Mouse (Mus musculus): ENCODE results near the gene Pik3r6.

The Pik3r6 gene

GRCm38 (mm10) chr11:68487720-68488119 lies 15.1 kb upstream of the Pik3r6 start:
- DNase-seq (ENCODE audit: low spot score in 2 of 2), result no peak

- no peak for DNase-seq (ENCODE audit: low spot score in 2 of 2)
Observed at GRCm38 (mm10) chr11:68488256-68488824, 14.5 kb upstream of the Pik3r6 start.

GRCm38 (mm10) chr11:68489236-68489635 lies 13.6 kb upstream of the Pik3r6 start:
- DNase-seq (ENCODE audit: low spot score in 2 of 2), result no peak

DNA sequence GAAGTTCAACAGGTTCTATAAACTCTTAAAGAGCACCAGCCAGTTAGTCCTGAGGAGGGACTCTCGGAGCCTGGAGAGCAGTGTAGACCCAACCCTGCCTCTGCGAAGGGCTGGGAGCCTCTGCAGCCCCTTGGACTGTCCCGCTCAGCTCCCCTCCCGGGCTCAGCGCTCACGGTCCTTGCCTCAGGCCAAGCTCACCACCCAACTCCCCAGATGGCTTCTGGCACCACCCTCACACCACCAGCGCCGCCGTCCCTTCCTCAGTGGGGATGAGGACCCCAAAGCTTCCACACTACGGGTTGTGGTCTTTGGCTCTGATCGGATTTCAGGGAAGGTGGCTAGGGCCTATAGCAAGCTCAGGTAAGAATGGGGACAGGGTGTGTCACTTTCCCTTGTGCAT lies 10.2 kb upstream of the Pik3r6 start:
- DNase-seq (ENCODE audit: low spot score in 2 of 2), result no peak

GRCm38 (mm10) chr11:68493760-68494159 lies 9.1 kb upstream of the Pik3r6 start:
- no peak for DNase-seq (ENCODE audit: low spot score in 2 of 2)

DNA sequence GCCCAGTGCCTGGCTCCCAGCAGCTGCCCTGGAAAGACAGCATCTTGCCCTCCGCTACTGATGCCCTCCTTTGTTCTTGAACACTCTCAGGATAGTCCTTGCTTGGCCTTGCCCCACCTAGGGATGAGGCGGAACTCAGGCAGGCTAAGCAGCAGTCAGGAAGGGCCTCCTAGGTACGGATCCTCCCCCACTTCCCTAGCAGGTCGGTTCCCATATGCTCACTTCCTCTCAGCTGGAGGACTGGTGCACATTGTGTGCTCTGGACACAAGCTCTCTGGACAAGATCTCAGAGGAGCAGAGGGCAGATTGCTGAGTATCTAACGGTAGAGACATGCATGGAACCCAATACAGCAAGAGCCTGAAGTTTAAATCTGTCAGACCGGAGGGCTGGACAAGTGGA lies 5.7 kb upstream of the Pik3r6 start:
- no peak for DNase-seq (ENCODE audit: low spot score in 2 of 2)

- DNase-seq (ENCODE audit: low spot score in 2 of 2), result no peak
Observed at GRCm38 (mm10) chr11:68498517-68498916, 4.3 kb upstream of the Pik3r6 start.

DNA sequence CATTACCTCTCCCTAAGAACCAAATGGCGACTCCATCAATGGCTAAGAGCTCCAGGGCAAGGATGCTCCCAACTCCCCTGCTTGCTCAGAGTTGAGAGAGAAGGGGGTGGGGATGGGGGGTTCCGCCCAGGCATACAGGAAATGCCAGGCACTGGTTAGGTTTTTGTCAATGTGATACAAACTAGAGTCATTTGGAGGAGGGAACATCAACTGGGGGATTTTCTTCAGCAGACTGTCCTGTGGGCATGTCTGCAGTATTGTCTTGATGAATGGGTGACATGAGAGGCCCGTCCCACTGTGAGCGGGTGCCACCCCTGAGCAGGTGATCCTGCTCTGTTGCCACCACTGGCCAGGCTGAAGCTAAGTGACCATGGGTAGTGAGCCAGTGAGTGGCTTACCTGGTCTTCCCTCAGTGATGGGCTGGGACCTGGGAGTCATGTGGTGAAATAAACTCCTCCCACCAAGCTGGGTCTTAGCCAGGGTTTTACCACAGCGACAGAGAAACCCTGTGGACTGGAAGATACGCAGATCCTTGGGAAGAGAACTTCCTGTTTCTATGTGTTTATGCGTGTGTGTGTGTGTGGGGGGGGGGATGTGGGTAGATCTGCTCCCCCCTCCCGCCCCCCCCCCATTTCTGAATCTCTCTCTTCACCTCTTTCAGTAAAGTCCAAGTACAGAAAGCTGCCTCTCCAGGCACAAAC lies 3.7 kb upstream of the Pik3r6 start:
- no peak for DNase-seq (ENCODE audit: low spot score in 2 of 2)

GRCm38 (mm10) chr11:68500949-68501350 lies 1.9 kb upstream of the Pik3r6 start:
- no peak for DNase-seq (ENCODE audit: low spot score in 2 of 2)

- no peak for DNase-seq (ENCODE audit: low spot score in 2 of 2)
Observed at GRCm38 (mm10) chr11:68502408-68502807, 411 bp upstream of the Pik3r6 start.

DNA sequence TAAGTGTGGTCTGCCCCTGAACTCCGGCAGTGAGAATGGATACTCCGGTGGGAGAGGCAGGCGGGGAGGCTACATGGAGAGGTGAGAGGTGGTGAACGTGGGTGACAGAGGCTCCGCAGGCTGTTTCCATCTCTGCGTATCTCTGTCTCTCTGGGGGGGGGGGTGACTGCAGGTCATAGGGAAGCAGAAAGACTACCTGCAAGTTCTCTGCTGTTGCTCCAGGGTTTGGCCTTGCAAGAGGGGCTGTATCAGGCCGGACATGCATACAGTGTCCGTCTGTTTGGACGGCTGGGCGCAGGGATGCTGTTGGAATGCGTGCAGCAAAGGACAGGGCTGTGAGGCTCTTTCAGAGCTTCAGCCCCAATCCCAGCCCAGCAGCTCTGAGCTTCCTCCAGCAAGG lies 2.1 kb downstream of the Pik3r6 start:
- DNase-seq (ENCODE audit: low spot score in 2 of 2), result no peak

GRCm38 (mm10) chr11:68507246-68507645 lies 4.4 kb downstream of the Pik3r6 start:
- no peak for DNase-seq (ENCODE audit: low spot score in 2 of 2)

- no peak for DNase-seq (ENCODE audit: low spot score in 2 of 2)
Observed at GRCm38 (mm10) chr11:68508619-68509018, 5.8 kb downstream of the Pik3r6 start.

DNA sequence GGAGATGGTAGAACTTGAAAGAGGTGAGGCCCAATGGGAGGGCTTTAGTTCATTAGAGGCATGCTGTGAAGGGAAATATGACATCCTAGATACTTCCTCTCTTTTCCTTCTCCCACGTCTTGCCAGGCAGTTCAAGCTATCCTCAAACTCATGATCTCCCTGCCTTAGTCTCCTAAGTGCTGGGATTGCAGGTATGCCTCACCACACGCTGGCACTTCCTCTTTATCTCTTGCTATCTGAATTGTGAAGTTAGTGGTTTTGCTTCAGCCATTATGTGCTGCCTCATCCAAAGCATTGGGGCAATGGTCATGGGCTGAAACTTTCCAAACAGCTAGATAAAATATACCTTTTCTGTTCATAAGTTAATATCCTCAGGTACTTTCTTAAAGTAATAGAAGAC lies 6.4 kb downstream of the Pik3r6 start:
- DNase-seq (ENCODE audit: low spot score in 2 of 2), result no peak

DNA sequence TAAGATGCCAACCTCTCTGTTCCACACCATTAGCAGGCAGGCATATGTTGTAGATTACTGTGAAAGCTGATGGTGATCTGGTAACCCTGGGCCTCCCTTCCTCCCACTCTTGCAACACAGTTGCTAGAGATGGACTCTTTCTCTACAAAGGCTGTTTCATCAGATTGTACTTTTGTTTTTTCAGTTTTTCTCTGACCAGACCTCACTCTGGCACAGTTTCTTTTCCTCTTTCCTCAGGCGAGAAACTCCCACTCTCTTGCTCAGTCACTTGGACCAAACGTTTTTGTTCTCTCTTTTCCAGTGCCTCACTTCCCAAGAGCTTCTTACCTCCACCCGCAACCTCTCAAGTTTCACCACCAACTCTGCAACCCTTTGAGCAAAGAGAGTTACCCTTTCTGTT lies 11.2 kb downstream of the Pik3r6 start:
- no peak for DNase-seq (ENCODE audit: low spot score in 2 of 2)

DNA sequence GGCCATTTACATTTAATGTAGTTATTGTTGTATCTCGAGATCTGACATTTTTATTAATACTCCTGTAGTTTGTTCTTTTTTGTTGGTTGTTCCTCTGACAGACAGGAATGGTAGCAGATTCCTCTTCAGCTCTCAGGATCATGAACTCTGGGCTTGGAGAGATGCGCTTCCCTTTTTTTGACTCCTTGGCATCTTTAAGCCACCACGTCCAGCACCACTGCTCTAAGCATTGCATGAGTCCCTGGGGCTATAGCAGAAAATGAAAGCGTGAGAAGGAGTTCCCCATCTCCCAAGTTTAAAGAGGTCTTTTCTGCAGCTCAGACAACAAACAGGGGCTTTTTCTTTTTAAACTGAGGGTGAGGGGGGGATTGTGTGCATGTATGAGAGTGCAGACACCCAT lies 16.5 kb downstream of the Pik3r6 start:
- no peak for DNase-seq (ENCODE audit: low spot score in 2 of 2)

- DNase-seq (ENCODE audit: low spot score in 2 of 2), result no peak
Observed at GRCm38 (mm10) chr11:68519815-68520214, 17.0 kb downstream of the Pik3r6 start.

GRCm38 (mm10) chr11:68520439-68520838 lies 17.6 kb downstream of the Pik3r6 start:
- no peak for DNase-seq (ENCODE audit: low spot score in 2 of 2)

DNA sequence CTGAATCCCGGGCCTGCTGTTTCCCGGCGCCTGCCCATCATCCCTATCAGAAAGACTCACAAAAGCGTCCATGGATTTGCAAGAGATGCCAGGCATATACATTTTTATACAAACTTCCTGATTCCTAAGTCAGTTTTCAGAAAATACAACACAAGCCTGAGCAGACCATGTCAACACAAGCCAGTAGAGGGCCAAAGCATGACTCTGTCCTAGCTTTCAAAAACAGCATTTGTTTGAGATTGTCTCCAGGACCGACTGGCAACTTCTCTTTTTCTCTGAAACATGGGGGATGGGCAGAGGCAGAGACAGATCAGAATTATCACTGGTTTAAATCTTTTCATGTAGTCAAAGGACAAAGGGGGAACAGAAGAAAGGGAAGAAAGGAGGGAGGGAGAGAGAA lies 18.5 kb downstream of the Pik3r6 start:
- DNase-seq (ENCODE audit: low spot score in 2 of 2), result no peak

- DNase-seq (ENCODE audit: low spot score in 2 of 2), result no peak
Observed at GRCm38 (mm10) chr11:68526441-68526840, 23.6 kb downstream of the Pik3r6 start.

DNA sequence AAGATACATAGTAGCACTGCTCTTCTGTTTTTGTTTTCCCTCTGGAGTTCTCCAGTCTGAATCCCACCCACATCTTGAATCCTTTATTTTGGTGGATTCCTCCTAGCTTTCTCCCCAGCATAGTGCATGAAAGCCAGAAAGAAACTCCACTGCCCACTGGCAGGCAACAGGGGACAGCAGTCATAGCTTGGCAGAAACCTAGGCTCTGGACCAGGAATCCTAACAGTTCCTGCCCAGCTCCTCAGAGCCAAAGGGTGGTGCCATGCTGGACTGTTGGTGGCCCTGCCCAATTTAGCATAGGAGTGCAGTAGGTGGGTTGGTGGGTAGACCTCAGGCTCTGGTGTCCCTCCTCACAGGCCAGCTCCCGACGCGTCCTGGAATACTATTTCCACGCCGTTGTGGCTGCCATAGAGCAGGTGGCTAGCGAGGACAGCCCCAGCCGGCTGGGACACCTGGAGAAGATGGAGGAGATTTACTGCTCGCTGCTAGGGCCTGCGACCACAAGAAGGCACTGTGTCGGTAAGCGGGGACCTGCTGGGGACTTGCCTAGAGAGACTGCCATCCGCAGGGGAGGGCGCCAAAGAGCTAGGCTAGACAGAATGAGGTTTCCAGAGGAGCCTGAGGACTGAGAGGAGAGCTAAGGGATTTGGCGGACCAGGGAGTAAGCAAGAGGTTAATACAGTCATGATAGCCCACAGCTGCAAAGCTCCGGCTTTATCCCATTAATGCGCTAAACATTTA lies 28.4 kb downstream of the Pik3r6 start:
- DNase-seq (ENCODE audit: low spot score in 2 of 2), result peak; percentile 52 to 58

- no peak for DNase-seq (ENCODE audit: low spot score in 2 of 2)
Observed at GRCm38 (mm10) chr11:68531941-68532535, 29.2 kb downstream of the Pik3r6 start.

- DNase-seq (ENCODE audit: low spot score in 2 of 2), result no peak
Observed at GRCm38 (mm10) chr11:68532773-68533172, 30.0 kb downstream of the Pik3r6 start.

Measured in frontal cortex, postnatal 25 days (tissue).